Mouse (Mus musculus) midbrain, embryonic 14.5 days (tissue): ENCODE measurements at regions not wholly inside any gene's neighbourhood (a gene's known extent, or its start where the extent isn't known, plus 50 kb on each side); places are given as distances from the start of the nearest gene placed in this dataset.

Experiments used
- ATAC-seq: fragments of 200-750 bp; cut with Nextera tagmentation; 2 replicates; pipeline ENCODE4 v1.8.0; 2017; ENCODE audit warnings: moderate number of reproducible peaks, moderate library complexity; ENCODE audit not compliant: low FRiP score, low TSS enrichment
- DNase-seq: peaks from one replicate; pipeline ENCODE4 v3.0.0-alpha.2; 2015
- H3K27ac ChIP-seq: fragments of 300-500 bp; sonication (generic); replicated peaks from 2 replicates; pipeline ENCODE4 v1.5.1; 2014; ENCODE audit warnings: mild to moderate bottlenecking, low read depth, low read length, moderate library complexity
- H3K27me3 ChIP-seq: fragments of 300-500 bp; sonication (generic); 2 replicates; pipeline ENCODE4 v1.6.1; 2014; ENCODE audit warnings: low read length, control low read depth, mixed read lengths; ENCODE audit not compliant: control insufficient read depth, insufficient read depth
- H3K36me3 ChIP-seq: fragments of 300-500 bp; sonication (generic); 2 replicates; pipeline ENCODE4 v1.6.1; 2014; ENCODE audit warnings: low read length, control low read depth; ENCODE audit not compliant: control insufficient read depth, insufficient read depth
- H3K4me1 ChIP-seq: fragments of 300-500 bp; sonication (generic); 2 replicates; pipeline ENCODE4 v1.6.1; 2014; ENCODE audit warnings: mild to moderate bottlenecking, antibody characterized with exemption, low read length, control low read depth; ENCODE audit not compliant: control insufficient read depth, insufficient read depth
- H3K4me2 ChIP-seq: fragments of 300-500 bp; sonication (generic); 2 replicates; pipeline ENCODE4 v1.6.1; 2014; ENCODE audit warnings: mild to moderate bottlenecking, low read length, moderate library complexity
- H3K4me3 ChIP-seq: fragments of 300-500 bp; sonication (generic); replicated peaks from 2 replicates; pipeline ENCODE4 v1.5.1; 2014; ENCODE audit warnings: low read depth, low read length
- H3K9ac ChIP-seq: fragments of 300-500 bp; sonication (generic); replicated peaks from 2 replicates; pipeline ENCODE4 v1.6.1; 2014; ENCODE audit warnings: mild to moderate bottlenecking, low read length, moderate library complexity
- H3K9me3 ChIP-seq: fragments of 300-500 bp; sonication (generic); 2 replicates; pipeline ENCODE4 v1.6.1; 2016; ENCODE audit warnings: low read length, control low read depth, mixed read lengths; ENCODE audit not compliant: control insufficient read depth
- WGBS: fragments of 180-500 bp; shearing (Covaris S2); extraction: QIAGEN DNeasy Blood & Tissue Kit; methylation state at CpG from one replicate; pipeline ENCODE4 v1.1.7; 2014; 5-methylcytosine and 5-hydroxymethylcytosine counted together

- Histone ChIP-seq H3K4me3 (no peak overlapping the region), H3K36me3 (no peaks in the 10 kb centered on the region), H3K9ac (no peak overlapping the region), H3K27me3 (no peaks in the 10 kb centered on the region), H3K4me1 (no peaks in the 10 kb centered on the region), H3K9me3 (no peaks in the 10 kb centered on the region), H3K4me2 (no peak overlapping the region), H3K27ac (no peak overlapping the region)
- ATAC-seq = no peak
- 92% methylated on average over 5 of the region's 5 CpGs for WGBS
- DNase-seq = no peak
These were observed 144.6 kb downstream of the Gas1 start for GRCm38 (mm10) chr13:60032586-60032985.

GRCm38 (mm10) chr13:60029591-60029990, 147.6 kb downstream of the Gas1 start:
- H3K9ac ChIP-seq = no peak overlapping the region
- H3K9me3 ChIP-seq = no peaks in the 10 kb centered on the region
- ATAC-seq = no peak
- no peak overlapping the region for H3K4me3 ChIP-seq
- H3K4me1 ChIP-seq = no peaks in the 10 kb centered on the region
- H3K4me2 ChIP-seq = no peak overlapping the region
- DNase-seq = peak; percentile 18
- no peaks in the 10 kb centered on the region for H3K27me3 ChIP-seq
- H3K27ac ChIP-seq = no peak overlapping the region
- no peaks in the 10 kb centered on the region for H3K36me3 ChIP-seq
- WGBS = 75% methylated on average over 9 of the region's 9 CpGs

GRCm38 (mm10) chr13:60020175-60020487, 157.0 kb downstream of the Gas1 start:
- Histone ChIP-seq H3K27me3 (no peaks in the 10 kb centered on the region), H3K4me2 (no peak overlapping the region), H3K9me3 (no peaks in the 10 kb centered on the region), H3K27ac (no peak overlapping the region), H3K9ac (no peak overlapping the region), H3K36me3 (no peaks in the 10 kb centered on the region), H3K4me3 (no peak overlapping the region), H3K4me1 (peaks cover 6% of the 10 kb centered on the region; the same call in 1 of the 2 replicates)
- DNase-seq = no peak
- no peak for ATAC-seq
- 26% methylated on average over 5 of the region's 5 CpGs for WGBS

GRCm38 (mm10) chr13:60019291-60020174, 157.6 kb downstream of the Gas1 start:
- ATAC-seq (no peak), DNase-seq (peak; percentile 40)
- H3K4me2 ChIP-seq = no peak overlapping the region
- H3K9me3 ChIP-seq = no peaks in the 10 kb centered on the region
- H3K4me1 ChIP-seq = peaks cover 6% of the 10 kb centered on the region; the same call in 1 of the 2 replicates
- WGBS = 19% methylated on average over 13 of the region's 13 CpGs
- no peak overlapping the region for H3K4me3 ChIP-seq
- H3K9ac ChIP-seq = no peak overlapping the region
- H3K36me3 ChIP-seq = no peaks in the 10 kb centered on the region
- no peaks in the 10 kb centered on the region for H3K27me3 ChIP-seq
- H3K27ac ChIP-seq = no peak overlapping the region

- no peaks in the 10 kb centered on the region for H3K9me3 ChIP-seq
- WGBS = 69% methylated on average over 8 of the region's 8 CpGs
- no peak for ATAC-seq
- H3K4me1 ChIP-seq = peaks cover 6% of the 10 kb centered on the region; the same call in 1 of the 2 replicates
- no peak overlapping the region for H3K4me2 ChIP-seq
- no peaks in the 10 kb centered on the region for H3K36me3 ChIP-seq
- no peak overlapping the region for H3K4me3 ChIP-seq
- H3K9ac ChIP-seq = no peak overlapping the region
- DNase-seq = no peak
- H3K27ac ChIP-seq = no peak overlapping the region
- H3K27me3 ChIP-seq = no peaks in the 10 kb centered on the region
These were observed 161.3 kb downstream of the Gas1 start for GRCm38 (mm10) chr13:60015854-60016366.

- no peak overlapping the region for H3K9ac ChIP-seq
- no peaks in the 10 kb centered on the region for H3K4me1 ChIP-seq
- H3K27ac ChIP-seq = no peak overlapping the region
- peak; percentile 14 for DNase-seq
- H3K27me3 ChIP-seq = no peaks in the 10 kb centered on the region
- H3K4me3 ChIP-seq = no peak overlapping the region
- no peak overlapping the region for H3K4me2 ChIP-seq
- no peaks in the 10 kb centered on the region for H3K36me3 ChIP-seq
- H3K9me3 ChIP-seq = no peaks in the 10 kb centered on the region
- no peak for ATAC-seq
- WGBS = 77% methylated on average over 16 of the region's 16 CpGs
These were observed 164.9 kb downstream of the Gas1 start for GRCm38 (mm10) chr13:60012046-60012813.

- Histone ChIP-seq H3K9me3 (no peaks in the 10 kb centered on the region), H3K9ac (no peak overlapping the region), H3K4me2 (no peak overlapping the region), H3K27me3 (no peaks in the 10 kb centered on the region), H3K4me1 (no peaks in the 10 kb centered on the region), H3K4me3 (no peak overlapping the region), H3K27ac (no peak overlapping the region), H3K36me3 (no peaks in the 10 kb centered on the region)
- WGBS = 93% methylated on average over 2 of the region's 2 CpGs
- DNase-seq = no peak
- ATAC-seq = no peak
These were observed 166.1 kb downstream of the Gas1 start for GRCm38 (mm10) chr13:60011092-60011491.

- WGBS = 70% methylated on average over 7 of the region's 7 CpGs
- no peak for ATAC-seq
- Histone ChIP-seq H3K4me1 (no peaks in the 10 kb centered on the region), H3K36me3 (no peaks in the 10 kb centered on the region), H3K9ac (no peak overlapping the region), H3K4me3 (no peak overlapping the region), H3K27me3 (no peaks in the 10 kb centered on the region), H3K27ac (no peak overlapping the region), H3K9me3 (no peaks in the 10 kb centered on the region), H3K4me2 (no peak overlapping the region)
- no peak for DNase-seq
These were observed 169.6 kb downstream of the Gas1 start for GRCm38 (mm10) chr13:60007593-60007992.
